Mouse (Mus musculus): ENCODE measurements at regions not wholly inside any gene's neighbourhood (a gene's known extent, or its start where the extent isn't known, plus 50 kb on each side); places are given as distances from the start of the nearest gene placed in this dataset.
A peak's percentile ranks its signal among the peaks of the same experiment; 100 is the strongest.

DNA sequence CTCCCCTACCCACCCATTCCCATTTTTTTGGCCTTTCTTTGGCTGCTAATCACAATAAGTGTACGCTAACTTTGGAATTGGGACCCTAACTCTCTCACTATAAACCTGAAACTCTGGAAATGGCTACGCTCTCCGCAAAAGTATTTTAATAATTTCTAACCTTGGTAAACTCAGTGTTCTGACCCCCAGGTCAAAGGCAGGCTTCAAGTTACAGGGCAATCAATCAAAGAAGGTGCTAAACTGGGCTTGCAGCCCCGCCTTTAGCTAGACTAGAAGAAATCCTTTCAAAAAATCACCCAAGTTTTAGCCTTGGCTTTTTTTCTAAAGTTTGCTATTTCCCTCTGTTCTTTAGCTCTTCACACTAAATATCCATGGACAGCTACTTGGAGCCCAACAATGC lies 72.4 kb upstream of the Spag17 start:
- ATAC-seq (replicated peaks; ENCODE audit: low FRiP score, low TSS enrichment, low read depth), result no peak
- H3K27ac ChIP-seq (ENCODE audit: low read depth), result no peak overlapping the region

DNA sequence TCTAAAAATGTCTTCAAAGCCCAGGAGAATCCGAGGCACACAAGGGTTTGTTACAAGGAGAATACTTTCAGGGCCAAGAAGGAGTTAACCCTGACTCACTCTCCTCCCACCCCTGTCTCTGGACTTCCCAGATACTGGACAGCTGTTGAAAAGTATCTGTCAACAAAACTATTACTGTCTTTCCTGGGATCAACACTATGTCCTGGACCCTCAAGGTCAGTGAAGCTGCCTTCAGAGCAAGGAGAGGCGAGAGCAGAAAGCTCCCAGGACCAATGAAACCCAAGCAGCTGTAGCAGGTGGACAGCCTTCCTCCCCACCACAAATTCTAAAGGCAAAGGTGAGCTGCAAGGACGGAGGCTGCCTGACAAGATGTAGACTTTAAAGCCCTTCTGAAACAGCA lies 70.1 kb upstream of the Spag17 start:
- Histone ChIP-seq H3K4me2 (ENCODE audit: low read length) (no peak overlapping the region), H3K4me3 (ENCODE audit: low read depth, low read length) (no peak overlapping the region), H3K9ac (ENCODE audit: low read length) (no peak overlapping the region), H3K9me3 (ENCODE audit: control insufficient read depth, low read length) (no peaks in the 10 kb centered on the region), H3K27ac (ENCODE audit: low read depth) (no peak overlapping the region), H3K4me1 (replicated peaks; ENCODE audit: control insufficient read depth, insufficient read depth, low read length) (0 out of 2 replicates have a peak, but pooled peaks cover 3% of the 10 kb centered on the region), H3K27me3 (replicated peaks; ENCODE audit: control insufficient read depth, insufficient read depth, low read length) (no peaks in the 10 kb centered on the region), H3K36me3 (ENCODE audit: control insufficient read depth, insufficient read depth, low read length) (no peaks in the 10 kb centered on the region)
- WGBS, result 33% methylated on average over 3 of the region's 3 CpGs
- DNase-seq (ENCODE audit: low spot score) (no peak), ATAC-seq (replicated peaks; ENCODE audit: low FRiP score, low TSS enrichment, low read depth) (no peak)

More for the DNA sequence above, 72.4 kb upstream of the Spag17 start:
- H3K9me3 ChIP-seq (ENCODE audit: control insufficient read depth, low read length), result no peaks in the 10 kb centered on the region
- no peak overlapping the region for H3K9ac ChIP-seq (ENCODE audit: low read length)
- no peak for DNase-seq (ENCODE audit: low spot score)
- H3K36me3 ChIP-seq (ENCODE audit: control insufficient read depth, insufficient read depth, low read length), result no peaks in the 10 kb centered on the region
- no peak overlapping the region for H3K4me2 ChIP-seq (ENCODE audit: low read length)
- no peaks in the 10 kb centered on the region for H3K27me3 ChIP-seq (replicated peaks; ENCODE audit: control insufficient read depth, insufficient read depth, low read length)
- WGBS, result 35% methylated on average over 4 of the region's 4 CpGs
- H3K4me1 ChIP-seq (replicated peaks; ENCODE audit: control insufficient read depth, insufficient read depth, low read length), result 0 out of 2 replicates have a peak, but pooled peaks cover 1% of the 10 kb centered on the region
- H3K4me3 ChIP-seq (ENCODE audit: low read depth, low read length), result no peak overlapping the region

DNA sequence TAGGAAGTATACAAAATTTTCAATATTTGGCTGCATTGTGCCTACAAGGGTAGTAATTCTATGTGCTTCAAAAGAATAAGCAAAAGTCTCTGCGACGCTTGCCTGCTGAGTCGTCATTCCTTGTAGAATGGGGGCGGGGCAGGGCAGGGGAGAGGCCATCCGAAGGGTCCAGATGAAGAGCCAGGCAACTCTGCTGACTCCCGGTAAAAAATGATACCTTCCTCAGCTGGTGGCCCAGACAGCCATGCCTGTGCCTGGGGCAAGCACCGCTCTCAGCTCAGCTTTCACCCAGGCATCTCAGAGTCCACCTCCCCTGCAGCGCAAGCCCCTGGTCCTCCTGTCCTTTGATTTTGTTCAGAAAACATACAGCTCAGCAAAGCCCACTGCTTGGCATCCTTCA lies 67.2 kb upstream of the Spag17 start:
- Histone ChIP-seq H3K4me2 (ENCODE audit: low read length) (peak overlapping the region; percentile 11; the same call in 1 of the 2 replicates), H3K27ac (ENCODE audit: low read depth) (no peak overlapping the region), H3K9me3 (ENCODE audit: control insufficient read depth, low read length) (no peaks in the 10 kb centered on the region), H3K9ac (ENCODE audit: low read length) (no peak overlapping the region), H3K36me3 (ENCODE audit: control insufficient read depth, insufficient read depth, low read length) (no peaks in the 10 kb centered on the region), H3K4me1 (replicated peaks; ENCODE audit: control insufficient read depth, insufficient read depth, low read length) (0 out of 2 replicates have a peak, but pooled peaks cover 3% of the 10 kb centered on the region), H3K4me3 (ENCODE audit: low read depth, low read length) (no peak overlapping the region), H3K27me3 (replicated peaks; ENCODE audit: control insufficient read depth, insufficient read depth, low read length) (no peaks in the 10 kb centered on the region)
- 30% methylated on average over 8 of the region's 8 CpGs for WGBS
- DNase-seq (ENCODE audit: low spot score), result no peak
- ATAC-seq (replicated peaks; ENCODE audit: low FRiP score, low TSS enrichment, low read depth), result no peak

DNA sequence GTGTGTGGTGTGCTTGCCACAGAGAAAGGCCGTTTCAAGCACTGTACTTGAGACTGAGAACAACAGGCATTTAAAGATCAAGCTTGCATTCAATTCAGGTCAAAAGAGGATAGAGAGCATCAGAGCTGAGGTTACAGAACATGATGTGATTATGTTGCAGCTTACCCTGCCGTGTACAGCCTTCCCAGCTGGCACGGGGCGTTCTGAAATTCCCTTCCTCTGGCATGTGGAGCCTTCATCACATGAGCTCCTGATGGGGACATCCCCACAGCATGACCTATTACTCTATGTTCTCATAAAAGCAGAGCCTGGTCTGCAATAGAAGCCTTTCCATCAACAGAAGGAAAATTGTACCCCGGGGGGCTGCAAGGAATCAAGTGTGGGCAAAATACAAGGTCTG lies 62.5 kb upstream of the Spag17 start:
- DNase-seq (ENCODE audit: low spot score) (no peak), ATAC-seq (replicated peaks; ENCODE audit: low FRiP score, low TSS enrichment, low read depth) (no peak)
- 0 out of 2 replicates have a peak, but pooled peaks cover 2% of the 10 kb centered on the region for H3K4me1 ChIP-seq (replicated peaks; ENCODE audit: control insufficient read depth, insufficient read depth, low read length)
- H3K4me3 ChIP-seq (ENCODE audit: low read depth, low read length), result no peak overlapping the region
- WGBS, result 83% methylated on average over 5 of the region's 5 CpGs
- H3K27me3 ChIP-seq (replicated peaks; ENCODE audit: control insufficient read depth, insufficient read depth, low read length), result no peaks in the 10 kb centered on the region
- no peak overlapping the region for H3K27ac ChIP-seq (ENCODE audit: low read depth)
- no peak overlapping the region for H3K9ac ChIP-seq (ENCODE audit: low read length)
- no peak overlapping the region for H3K4me2 ChIP-seq (ENCODE audit: low read length)
- H3K9me3 ChIP-seq (ENCODE audit: control insufficient read depth, low read length), result no peaks in the 10 kb centered on the region
- no peaks in the 10 kb centered on the region for H3K36me3 ChIP-seq (ENCODE audit: control insufficient read depth, insufficient read depth, low read length)

DNA sequence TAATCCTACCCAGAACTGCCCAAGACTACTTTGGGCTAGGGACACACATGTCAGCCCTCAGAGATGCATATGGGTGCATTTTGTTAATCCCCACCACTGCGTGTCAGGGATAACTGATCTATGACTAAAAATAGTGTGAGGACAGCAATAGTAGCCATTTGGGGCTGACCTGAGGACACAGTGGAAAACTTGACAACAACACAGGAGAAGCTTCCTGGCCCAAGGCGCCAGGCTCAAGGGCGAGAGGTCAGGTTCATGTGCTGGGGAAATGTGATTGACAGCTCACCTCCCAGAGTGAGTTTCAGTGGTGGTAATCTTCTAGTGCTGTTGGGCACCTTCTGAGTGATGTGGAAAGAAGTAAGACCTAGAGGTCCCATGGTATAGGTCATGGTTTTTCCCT lies 62.0 kb upstream of the Spag17 start:
- 84% methylated on average over 3 of the region's 3 CpGs for WGBS
- Histone ChIP-seq H3K27ac (ENCODE audit: low read depth) (no peak overlapping the region), H3K9me3 (ENCODE audit: control insufficient read depth, low read length) (no peaks in the 10 kb centered on the region), H3K4me3 (ENCODE audit: low read depth, low read length) (no peak overlapping the region), H3K4me2 (ENCODE audit: low read length) (no peak overlapping the region), H3K4me1 (replicated peaks; ENCODE audit: control insufficient read depth, insufficient read depth, low read length) (no peaks in the 10 kb centered on the region), H3K27me3 (replicated peaks; ENCODE audit: control insufficient read depth, insufficient read depth, low read length) (no peaks in the 10 kb centered on the region), H3K36me3 (ENCODE audit: control insufficient read depth, insufficient read depth, low read length) (no peaks in the 10 kb centered on the region), H3K9ac (ENCODE audit: low read length) (no peak overlapping the region)
- DNase-seq (ENCODE audit: low spot score), result no peak
- no peak for ATAC-seq (replicated peaks; ENCODE audit: low FRiP score, low TSS enrichment, low read depth)
